Mouse (Mus musculus) lung, postnatal 36 days (tissue): ENCODE results near the gene Gria4.
"Not testable (repeated sequence)": the region's sequence is repeated elsewhere in the genome, so short reads cannot be mapped to it uniquely, and the experiment has no call there.

Experiments
- DNase-seq: peaks from one replicate; pipeline ENCODE4 v3.0.0; 2022; ENCODE audit warnings: mixed read lengths

The Gria4 gene

GRCm38 (mm10) chr9:4795544-4796288 is at the start of gene Gria4:
Gene Gria4, minus strand, starts transcription at chr9:4796234.
- no peak for DNase-seq

GRCm38 (mm10) chr9:4810941-4811340 is 14.9 kb upstream of the Gria4 start:
- DNase-seq = not testable (repeated sequence)

GRCm38 (mm10) chr9:4803151-4803755 is 7.2 kb upstream of the Gria4 start:
- DNase-seq = no peak

GRCm38 (mm10) chr9:4797396-4797795 is 1.4 kb upstream of the Gria4 start:
- no peak for DNase-seq

GRCm38 (mm10) chr9:4796289-4796645 is 233 bp upstream of the Gria4 start:
- DNase-seq = no peak

GRCm38 (mm10) chr9:4795075-4795474 is 959 bp downstream of the Gria4 start:
- no peak for DNase-seq

GRCm38 (mm10) chr9:4794411-4794810 is 1.6 kb downstream of the Gria4 start:
- DNase-seq = no peak

- not testable (repeated sequence) for DNase-seq
These were observed 46.6 kb downstream of the Gria4 start for GRCm38 (mm10) chr9:4749407-4749806.

- no peak for DNase-seq
These were observed 81.9 kb downstream of the Gria4 start for GRCm38 (mm10) chr9:4714086-4714485.

- no peak for DNase-seq
These were observed 83.7 kb downstream of the Gria4 start for GRCm38 (mm10) chr9:4712367-4712766.

GRCm38 (mm10) chr9:4687149-4687548 is 108.9 kb downstream of the Gria4 start:
- no peak for DNase-seq

- DNase-seq = no peak
These were observed 115.8 kb downstream of the Gria4 start for GRCm38 (mm10) chr9:4680244-4680643.

GRCm38 (mm10) chr9:4679099-4679498 is 116.9 kb downstream of the Gria4 start:
- no peak for DNase-seq

- DNase-seq = no peak
These were observed 130.3 kb downstream of the Gria4 start for GRCm38 (mm10) chr9:4665691-4666090.

- DNase-seq = no peak
These were observed 133.6 kb downstream of the Gria4 start for GRCm38 (mm10) chr9:4662421-4662820.

GRCm38 (mm10) chr9:4658951-4659350 is 137.1 kb downstream of the Gria4 start:
- no peak for DNase-seq

- DNase-seq = no peak
These were observed 141.7 kb downstream of the Gria4 start for GRCm38 (mm10) chr9:4654333-4654732.

GRCm38 (mm10) chr9:4639192-4639900 is 156.7 kb downstream of the Gria4 start:
- DNase-seq = no peak

GRCm38 (mm10) chr9:4631910-4632309 is 164.1 kb downstream of the Gria4 start:
- DNase-seq = no peak

- DNase-seq = no peak
These were observed 180.7 kb downstream of the Gria4 start for GRCm38 (mm10) chr9:4615286-4615685.

- DNase-seq = no peak
These were observed 190.7 kb downstream of the Gria4 start for GRCm38 (mm10) chr9:4605354-4605753.

GRCm38 (mm10) chr9:4604236-4604635 is 191.8 kb downstream of the Gria4 start:
- DNase-seq = no peak

- no peak for DNase-seq
These were observed 194.2 kb downstream of the Gria4 start for GRCm38 (mm10) chr9:4601788-4602187.

- DNase-seq = no peak
These were observed 222.4 kb downstream of the Gria4 start for GRCm38 (mm10) chr9:4573596-4573995.
